Mouse (Mus musculus) megakaryocyte, embryonic 14.5 days (primary cell): ENCODE results near the gene Sema6d.

Experiments used
- FLI1 ChIP-seq: IDR thresholded peaks from 2 replicates; pipeline ENCODE4 v1.6.1; 2012; ENCODE audit warnings: low read length, inconsistent platforms, mixed read lengths
- GATA1 ChIP-seq: IDR thresholded peaks from 3 replicates; pipeline ENCODE4 v1.6.1; 2012; ENCODE audit warnings: mixed read lengths, low read length, inconsistent platforms, borderline replicate concordance

DNA sequence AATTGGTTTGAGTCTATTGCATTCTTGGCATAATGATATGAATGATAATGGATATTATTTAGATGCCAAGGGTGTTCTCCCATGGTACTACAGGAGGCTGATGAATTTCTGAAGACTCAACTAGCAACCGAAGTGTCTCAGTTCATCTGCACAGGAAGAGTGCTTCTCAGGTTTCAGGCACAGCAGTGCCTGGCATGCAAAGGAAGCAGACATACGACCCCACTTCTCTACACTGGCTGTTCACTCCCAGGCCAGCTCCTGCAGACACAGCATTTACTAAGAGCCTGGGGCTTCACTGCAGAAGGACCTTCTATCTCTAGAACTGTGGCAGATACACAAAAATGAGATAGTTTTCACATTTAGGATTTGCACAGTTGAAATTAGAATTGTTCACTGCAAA, 18.4 kb upstream of the Sema6d start:
- TF ChIP-seq GATA1, result no peak
- no peak for TF ChIP-seq FLI1
